Mouse (Mus musculus): Measurements from ENCODE around the gene Gm5935.
"Not testable (repeated sequence)": the region's sequence is repeated elsewhere in the genome, so short reads cannot be mapped to it uniquely, and the experiment has no call there.

The Gm5935 gene

DNA sequence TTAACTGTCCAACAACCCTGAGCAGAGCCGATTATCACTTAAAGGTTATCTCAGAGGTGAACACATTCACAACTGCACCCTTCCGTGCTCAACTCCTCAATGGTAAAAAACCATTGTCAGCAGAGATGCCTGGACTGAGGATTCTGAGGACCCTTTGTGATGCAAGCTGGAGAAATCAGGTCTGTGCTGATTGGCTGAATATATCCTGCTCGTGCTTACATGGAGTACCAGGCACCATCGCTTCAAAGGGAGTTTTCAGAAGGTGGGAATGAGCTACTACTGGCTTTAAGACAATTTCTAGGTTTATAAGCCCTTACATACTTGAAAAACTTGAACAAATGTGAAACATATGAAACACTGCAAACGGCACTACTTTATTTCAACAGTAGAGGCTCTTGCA, at the start of gene Gm5935:
Gene Gm5935 (minus strand): TSS at position 101 of the 400 bp plus-strand sequence.
- not testable (repeated sequence) for DNase-seq

Measured in kidney, postnatal 4 days (tissue).